Mouse (Mus musculus): Measurements from ENCODE around the gene Pnliprp2. TPM values are rescaled to one million over a fixed set of nuclear protein-coding genes. Genes with fewer than 3 reads are reported as not detected.

The Pnliprp2 gene
- polyA plus RNA-seq (2011; ENCODE audit: insufficient read depth, insufficient read length, low read depth, missing spikeins): 0.90 TPM in 1 of 2 replicates, not detected in the other

DNA sequence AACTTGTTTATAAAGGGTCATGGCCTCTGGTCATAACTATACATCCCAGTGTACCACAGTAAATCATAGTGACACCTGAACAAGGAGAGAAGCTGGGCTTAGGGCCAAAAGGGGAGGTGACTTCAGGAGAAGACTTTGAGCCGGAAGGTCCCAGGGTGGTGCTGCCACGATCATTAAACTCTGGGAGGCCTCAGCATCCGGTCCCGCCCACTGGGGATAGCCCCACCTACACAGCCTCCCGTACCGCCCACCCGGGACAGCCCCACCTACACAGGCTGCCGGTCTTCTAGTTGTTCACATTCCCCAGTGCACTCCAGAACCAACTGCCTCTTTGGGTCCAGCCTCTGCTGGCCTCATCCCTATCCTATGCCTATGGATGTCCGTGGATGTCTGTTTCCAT, at the start of gene Pnliprp2:
Gene Pnliprp2, plus strand, starts transcription at position 297 of the 400 bp plus-strand sequence.
- Histone ChIP-seq H3K4me1 (ENCODE audit: control insufficient read depth, insufficient read depth, low read length) (no peaks in the 10 kb centered on the region), H3K4me3 (ENCODE audit: low read depth, low read length) (no peak within 1 kb of the TSS), H3K27me3 (ENCODE audit: control insufficient read depth, insufficient read depth, low read length, poor library complexity, severe bottlenecking) (no peaks in the 10 kb centered on the region), H3K9ac (ENCODE audit: low read depth, poor library complexity, severe bottlenecking) (no peak within 1 kb of the TSS), H3K36me3 (ENCODE audit: control insufficient read depth, insufficient read depth, low read length, poor library complexity, severe bottlenecking) (no peaks in the 10 kb centered on the region), H3K9me3 (replicated peaks; ENCODE audit: control insufficient read depth, insufficient read depth, low read length, poor library complexity, severe bottlenecking) (no peaks in the 10 kb centered on the region; the same call in 1 of the 2 replicates), H3K27ac (ENCODE audit: insufficient read depth, low read length) (no peak within 1 kb of the TSS)
- TF ChIP-seq CTCF (IDR thresholded peaks at IDR 0.05; ENCODE audit: low read depth, low read length): no peak
- TF ChIP-seq EP300 (IDR thresholded peaks at IDR 0.05; ENCODE audit: insufficient read depth, low read depth, low read length): no peak
- no peak for TF ChIP-seq POLR2A (IDR thresholded peaks at IDR 0.05; ENCODE audit: insufficient read depth, low read length)

DNA sequence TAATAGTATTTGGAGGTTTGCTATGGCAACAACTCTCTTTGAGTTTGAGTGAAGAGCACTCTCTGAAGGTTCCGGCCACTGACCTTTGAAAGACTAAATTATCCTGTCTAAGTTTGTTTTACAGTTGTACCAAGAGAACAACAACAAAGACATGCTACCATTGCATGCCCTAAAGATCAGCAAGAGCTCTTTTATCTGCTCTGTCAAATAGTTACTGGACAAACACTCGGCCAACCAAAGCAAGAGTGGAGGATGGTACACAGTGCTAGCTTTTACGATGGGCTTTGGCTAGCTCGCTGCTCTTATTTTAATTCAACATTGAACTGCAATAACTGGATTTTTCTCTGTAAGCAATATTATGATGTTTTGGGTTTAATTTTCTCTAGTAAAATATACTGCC, 41.6 kb upstream of the Pnliprp2 start:
- Histone ChIP-seq H3K9me3 (replicated peaks; ENCODE audit: control insufficient read depth, insufficient read depth, low read length, poor library complexity, severe bottlenecking) (no peaks in the 10 kb centered on the region; the same call in 1 of the 2 replicates), H3K27me3 (ENCODE audit: control insufficient read depth, insufficient read depth, low read length, poor library complexity, severe bottlenecking) (peaks cover 1% of the 10 kb centered on the region; the same call in 1 of the 2 replicates), H3K27ac (ENCODE audit: insufficient read depth, low read length) (no peak overlapping the region), H3K4me1 (ENCODE audit: control insufficient read depth, insufficient read depth, low read length) (no peaks in the 10 kb centered on the region), H3K4me3 (ENCODE audit: low read depth, low read length) (no peak overlapping the region), H3K36me3 (ENCODE audit: control insufficient read depth, insufficient read depth, low read length, poor library complexity, severe bottlenecking) (no peaks in the 10 kb centered on the region), H3K9ac (ENCODE audit: low read depth, poor library complexity, severe bottlenecking) (no peak overlapping the region)
- TF ChIP-seq EP300 (IDR thresholded peaks at IDR 0.05; ENCODE audit: insufficient read depth, low read depth, low read length) (no peak), POLR2A (IDR thresholded peaks at IDR 0.05; ENCODE audit: insufficient read depth, low read length) (no peak), CTCF (IDR thresholded peaks at IDR 0.05; ENCODE audit: low read depth, low read length) (no peak)

DNA sequence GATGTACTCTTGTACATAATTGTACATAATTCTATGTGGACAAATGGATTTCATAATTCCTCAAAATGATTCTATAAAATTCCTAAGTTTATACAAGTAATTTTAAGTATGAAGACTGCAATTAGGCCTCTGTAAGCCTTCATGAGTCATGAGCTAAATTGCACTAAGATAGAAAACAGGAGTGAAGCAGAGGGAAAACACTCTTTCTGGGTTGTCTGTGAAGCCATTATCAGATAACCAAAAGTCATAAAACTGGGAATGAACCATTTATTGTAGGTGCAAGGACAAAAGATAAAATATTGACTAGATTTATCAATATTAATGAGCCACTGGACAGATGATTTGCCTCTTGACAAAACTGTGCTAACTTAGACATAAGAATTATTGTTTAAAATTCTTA, 39.1 kb upstream of the Pnliprp2 start:
- Histone ChIP-seq H3K4me1 (ENCODE audit: control insufficient read depth, insufficient read depth, low read length) (no peaks in the 10 kb centered on the region), H3K4me3 (ENCODE audit: low read depth, low read length) (no peak overlapping the region), H3K9me3 (replicated peaks; ENCODE audit: control insufficient read depth, insufficient read depth, low read length, poor library complexity, severe bottlenecking) (no peaks in the 10 kb centered on the region; the same call in 1 of the 2 replicates), H3K9ac (ENCODE audit: low read depth, poor library complexity, severe bottlenecking) (no peak overlapping the region), H3K27ac (ENCODE audit: insufficient read depth, low read length) (no peak overlapping the region), H3K27me3 (ENCODE audit: control insufficient read depth, insufficient read depth, low read length, poor library complexity, severe bottlenecking) (peaks cover 1% of the 10 kb centered on the region; the same call in 1 of the 2 replicates), H3K36me3 (ENCODE audit: control insufficient read depth, insufficient read depth, low read length, poor library complexity, severe bottlenecking) (no peaks in the 10 kb centered on the region)
- TF ChIP-seq POLR2A (IDR thresholded peaks at IDR 0.05; ENCODE audit: insufficient read depth, low read length) (no peak), EP300 (IDR thresholded peaks at IDR 0.05; ENCODE audit: insufficient read depth, low read depth, low read length) (no peak), CTCF (IDR thresholded peaks at IDR 0.05; ENCODE audit: low read depth, low read length) (no peak)

DNA sequence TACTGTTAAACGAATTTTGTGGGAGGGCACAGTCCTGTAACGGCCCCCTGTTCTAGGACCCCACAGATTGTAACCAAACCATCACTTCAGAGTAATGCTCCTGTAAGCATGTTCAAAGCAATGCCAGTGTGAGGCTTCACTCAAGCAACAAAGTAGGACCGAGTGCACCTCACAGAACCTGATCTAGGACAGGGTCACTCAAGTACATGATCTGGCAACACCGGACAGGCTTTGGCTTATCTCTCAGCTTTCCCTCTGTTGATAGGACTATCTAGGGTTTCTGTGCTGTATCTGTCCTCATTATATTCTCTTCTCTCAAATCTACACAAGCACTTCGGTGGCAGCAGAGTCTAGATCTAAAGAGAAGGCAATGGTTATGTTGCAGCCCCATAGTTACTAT, 33.0 kb upstream of the Pnliprp2 start:
- Histone ChIP-seq H3K27ac (ENCODE audit: insufficient read depth, low read length) (no peak overlapping the region), H3K9me3 (replicated peaks; ENCODE audit: control insufficient read depth, insufficient read depth, low read length, poor library complexity, severe bottlenecking) (no peaks in the 10 kb centered on the region; the same call in 1 of the 2 replicates), H3K4me3 (ENCODE audit: low read depth, low read length) (no peak overlapping the region), H3K9ac (ENCODE audit: low read depth, poor library complexity, severe bottlenecking) (no peak overlapping the region), H3K27me3 (ENCODE audit: control insufficient read depth, insufficient read depth, low read length, poor library complexity, severe bottlenecking) (no peaks in the 10 kb centered on the region), H3K4me1 (ENCODE audit: control insufficient read depth, insufficient read depth, low read length) (no peaks in the 10 kb centered on the region), H3K36me3 (ENCODE audit: control insufficient read depth, insufficient read depth, low read length, poor library complexity, severe bottlenecking) (no peaks in the 10 kb centered on the region)
- TF ChIP-seq POLR2A (IDR thresholded peaks at IDR 0.05; ENCODE audit: insufficient read depth, low read length): no peak
- no peak for TF ChIP-seq EP300 (IDR thresholded peaks at IDR 0.05; ENCODE audit: insufficient read depth, low read depth, low read length)
- TF ChIP-seq CTCF (IDR thresholded peaks at IDR 0.05; ENCODE audit: low read depth, low read length): no peak

DNA sequence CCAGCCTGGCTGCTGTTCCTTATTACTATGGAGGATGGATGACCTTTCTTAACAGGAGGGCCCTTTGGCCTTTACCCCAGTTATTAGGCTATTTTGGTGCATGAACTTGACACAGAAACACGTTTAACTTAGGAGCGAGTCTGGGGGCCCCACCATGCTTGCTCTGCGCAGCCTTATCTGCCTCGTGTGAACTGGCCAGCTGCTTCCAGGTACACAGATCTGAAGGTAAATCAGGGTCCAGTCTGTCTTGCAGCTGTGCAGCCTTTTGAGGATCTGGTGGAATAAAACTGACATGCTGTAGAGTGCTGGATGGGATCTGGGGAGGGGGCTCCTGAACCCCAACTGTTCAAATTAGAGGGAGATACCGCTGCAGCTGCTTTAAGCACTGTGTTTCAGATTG, 31.8 kb upstream of the Pnliprp2 start:
- TF ChIP-seq EP300 (IDR thresholded peaks at IDR 0.05; ENCODE audit: insufficient read depth, low read depth, low read length) (no peak), POLR2A (IDR thresholded peaks at IDR 0.05; ENCODE audit: insufficient read depth, low read length) (no peak)
- Histone ChIP-seq H3K27me3 (ENCODE audit: control insufficient read depth, insufficient read depth, low read length, poor library complexity, severe bottlenecking) (no peaks in the 10 kb centered on the region), H3K9ac (ENCODE audit: low read depth, poor library complexity, severe bottlenecking) (no peak overlapping the region), H3K4me1 (ENCODE audit: control insufficient read depth, insufficient read depth, low read length) (no peaks in the 10 kb centered on the region), H3K9me3 (replicated peaks; ENCODE audit: control insufficient read depth, insufficient read depth, low read length, poor library complexity, severe bottlenecking) (no peaks in the 10 kb centered on the region), H3K4me3 (ENCODE audit: low read depth, low read length) (no peak overlapping the region), H3K36me3 (ENCODE audit: control insufficient read depth, insufficient read depth, low read length, poor library complexity, severe bottlenecking) (no peaks in the 10 kb centered on the region), H3K27ac (ENCODE audit: insufficient read depth, low read length) (no peak overlapping the region)

DNA sequence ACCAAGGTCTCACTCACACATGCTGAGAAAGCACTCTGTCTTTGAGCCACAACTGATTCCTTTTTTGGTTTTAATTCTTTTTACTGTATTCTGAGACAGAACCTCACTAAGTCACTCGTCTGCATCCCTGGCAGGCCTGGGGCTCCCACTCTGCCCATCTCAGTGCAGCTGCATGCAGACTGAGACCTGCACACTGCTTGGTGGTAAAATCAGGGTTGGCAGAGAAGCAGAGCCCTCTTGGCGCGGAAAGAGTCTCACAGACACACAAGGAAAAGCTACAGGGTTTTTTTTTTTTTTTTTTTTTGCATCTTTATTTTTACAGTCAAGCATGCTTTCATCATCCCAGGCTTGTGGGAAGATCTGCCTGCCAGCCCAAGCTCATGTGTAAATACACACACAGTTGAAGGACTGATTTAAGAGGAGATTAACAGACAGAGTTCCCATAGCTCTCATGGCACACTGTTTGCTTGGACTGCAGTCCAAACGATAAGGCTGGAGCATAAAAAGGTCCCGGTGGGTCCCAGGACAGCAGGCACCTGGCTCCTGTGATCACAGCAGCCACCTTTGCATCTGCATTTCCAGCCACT, 31.0 kb upstream of the Pnliprp2 start, which contains the start of gene Pnliprp1:
Gene Pnliprp1, plus strand, starts transcription at position 443 of the 587 bp plus-strand sequence.
- no peaks in the 10 kb centered on the region for H3K9me3 ChIP-seq (replicated peaks; ENCODE audit: control insufficient read depth, insufficient read depth, low read length, poor library complexity, severe bottlenecking)
- no peak within 1 kb of the TSS for H3K27ac ChIP-seq (ENCODE audit: insufficient read depth, low read length)
- no peak within 1 kb of the TSS for H3K9ac ChIP-seq (ENCODE audit: low read depth, poor library complexity, severe bottlenecking)

More for the DNA sequence above, 31.0 kb upstream of the Pnliprp2 start, which contains the start of gene Pnliprp1:
- H3K4me1 ChIP-seq (ENCODE audit: control insufficient read depth, insufficient read depth, low read length): no peaks in the 10 kb centered on the region
- no peak for TF ChIP-seq POLR2A (IDR thresholded peaks at IDR 0.05; ENCODE audit: insufficient read depth, low read length)
- no peak for TF ChIP-seq CTCF (IDR thresholded peaks at IDR 0.05; ENCODE audit: low read depth, low read length)
- TF ChIP-seq EP300 (IDR thresholded peaks at IDR 0.05; ENCODE audit: insufficient read depth, low read depth, low read length): no peak
- H3K27me3 ChIP-seq (ENCODE audit: control insufficient read depth, insufficient read depth, low read length, poor library complexity, severe bottlenecking): no peaks in the 10 kb centered on the region
- H3K4me3 ChIP-seq (ENCODE audit: low read depth, low read length): no peak within 1 kb of the TSS
- H3K36me3 ChIP-seq (ENCODE audit: control insufficient read depth, insufficient read depth, low read length, poor library complexity, severe bottlenecking): no peaks in the 10 kb centered on the region
